Mouse (Mus musculus) urinary bladder, adult 18-20 months (tissue): Measurements from ENCODE around the gene Msi1.
A peak's percentile ranks its signal among the peaks of the same experiment; 100 is the strongest.

ENCODE experiments used
- DNase-seq, 2 experiments: peaks; one replicate each; pipeline ENCODE4 v3.0.0; 2022; ENCODE audit warnings: low spot score in 2 of 2, mixed read lengths in 2 of 2

The Msi1 gene

DNA sequence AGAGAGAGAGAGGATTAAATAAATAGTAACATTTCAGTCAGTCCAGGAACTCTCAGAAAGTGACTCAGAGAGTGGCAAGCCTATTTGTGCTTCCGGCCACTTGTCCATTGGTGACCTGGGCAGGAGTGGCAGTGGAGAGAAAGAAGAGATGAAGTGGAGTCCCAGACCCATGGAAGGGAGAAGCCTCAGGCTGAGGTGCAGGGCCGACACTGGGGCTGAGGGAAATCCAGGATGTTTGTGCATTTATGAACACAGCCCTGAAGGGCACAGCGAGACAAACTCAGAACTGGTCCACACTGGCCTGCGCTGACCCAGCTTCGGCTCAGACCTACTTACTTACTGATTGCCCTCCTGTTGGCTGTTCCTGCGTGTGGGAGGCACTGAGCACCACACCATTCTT is 40.4 kb downstream of the Msi1 start:
- DNase-seq = no peak

- DNase-seq = no peak
Observed at GRCm38 (mm10) chr5:115470766-115471531, 41.5 kb downstream of the Msi1 start.

GRCm38 (mm10) chr5:115473191-115473590 is 43.8 kb downstream of the Msi1 start:
- no peak for DNase-seq

- DNase-seq = no peak
Observed at GRCm38 (mm10) chr5:115474174-115474828, 44.9 kb downstream of the Msi1 start.

DNA sequence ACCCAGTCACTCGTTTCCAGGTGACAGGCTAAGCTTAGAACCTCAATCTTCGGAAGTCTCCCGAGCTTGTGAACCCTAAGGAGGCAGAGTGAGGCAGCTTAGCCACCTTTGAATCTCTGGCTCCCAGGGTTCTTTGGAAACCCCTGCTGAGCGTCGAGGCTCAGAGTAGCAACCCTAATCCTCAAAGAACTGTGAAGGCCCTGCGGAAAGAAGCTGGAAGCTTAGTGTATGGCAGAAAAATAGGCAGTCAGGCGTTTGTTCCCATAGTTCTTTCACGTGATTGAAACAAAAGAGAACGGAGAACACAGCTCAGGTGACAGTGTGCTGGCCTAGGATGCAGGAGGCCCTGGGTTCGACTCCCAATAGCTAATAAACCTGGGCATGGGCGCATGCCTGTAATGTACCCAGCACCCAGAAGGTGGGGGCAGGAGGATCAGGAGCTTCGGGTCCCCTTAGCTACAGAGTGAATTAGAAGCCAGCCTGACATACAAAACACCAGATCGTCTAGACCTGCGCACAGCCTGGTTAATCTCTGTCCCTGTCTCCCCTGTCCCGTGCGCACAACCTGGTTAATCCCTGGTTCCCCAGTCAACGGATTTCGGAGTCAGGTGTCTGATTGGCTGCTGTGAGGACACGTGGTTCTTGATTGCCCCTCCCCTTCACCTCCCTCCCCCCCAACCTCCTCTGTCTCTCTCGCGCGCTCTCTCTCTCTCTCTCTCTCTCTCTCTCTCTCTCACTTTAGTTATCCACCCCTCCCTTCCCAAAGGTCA is 46.1 kb downstream of the Msi1 start:
- DNase-seq = no peak

DNA sequence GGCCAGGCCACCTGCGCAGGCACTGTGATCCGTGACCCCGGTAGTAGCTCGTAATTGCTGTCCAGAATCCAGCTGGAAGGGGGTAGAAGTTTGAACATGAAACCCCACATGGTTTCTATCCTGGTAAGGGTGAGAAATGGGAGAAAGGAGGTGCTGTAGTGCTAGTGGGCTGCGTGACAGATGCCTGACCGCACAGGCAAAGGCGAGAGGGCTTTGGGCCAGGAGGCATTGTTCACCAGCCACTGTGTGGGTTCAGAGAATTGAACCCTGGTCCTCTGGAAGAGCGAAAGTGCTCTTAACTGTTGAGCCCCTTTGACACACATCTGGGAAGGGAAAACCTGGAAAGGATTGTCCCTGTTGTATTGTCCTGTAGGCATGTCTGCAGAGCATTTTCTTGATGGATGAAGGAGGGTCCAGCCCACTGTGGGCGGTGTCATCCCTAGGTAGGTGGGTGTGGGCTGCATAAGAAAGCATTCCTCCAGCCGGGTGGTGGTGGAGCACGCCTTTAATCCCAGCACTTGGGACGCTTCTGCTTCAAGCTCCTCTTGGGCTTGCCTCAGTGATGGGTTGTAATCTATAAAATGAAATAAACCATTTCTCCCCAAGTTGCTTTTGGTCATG is 46.8 kb downstream of the Msi1 start:
- DNase-seq = no peak

GRCm38 (mm10) chr5:115479561-115479960 is 50.2 kb downstream of the Msi1 start:
- no peak for DNase-seq

DNA sequence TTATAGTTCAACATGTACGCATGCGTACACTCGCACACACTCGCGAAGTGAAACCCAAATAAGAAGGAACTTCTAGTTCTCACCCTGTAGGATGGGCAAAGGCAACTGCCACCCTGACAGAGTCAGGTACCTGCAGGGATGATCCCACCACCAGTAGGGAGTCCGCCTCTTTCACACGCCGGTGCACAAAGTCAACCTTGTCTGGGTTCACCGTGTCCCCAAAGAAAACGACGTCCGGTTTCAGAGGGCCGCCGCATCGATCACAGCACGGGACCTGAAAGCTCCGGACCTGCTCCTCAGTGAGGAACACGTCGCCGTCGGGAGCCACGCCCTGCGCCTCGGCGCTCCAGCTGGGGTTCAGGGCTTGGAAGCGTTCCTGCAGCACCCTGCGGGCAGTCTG is 50.7 kb downstream of the Msi1 start:
- no peak for DNase-seq

DNA sequence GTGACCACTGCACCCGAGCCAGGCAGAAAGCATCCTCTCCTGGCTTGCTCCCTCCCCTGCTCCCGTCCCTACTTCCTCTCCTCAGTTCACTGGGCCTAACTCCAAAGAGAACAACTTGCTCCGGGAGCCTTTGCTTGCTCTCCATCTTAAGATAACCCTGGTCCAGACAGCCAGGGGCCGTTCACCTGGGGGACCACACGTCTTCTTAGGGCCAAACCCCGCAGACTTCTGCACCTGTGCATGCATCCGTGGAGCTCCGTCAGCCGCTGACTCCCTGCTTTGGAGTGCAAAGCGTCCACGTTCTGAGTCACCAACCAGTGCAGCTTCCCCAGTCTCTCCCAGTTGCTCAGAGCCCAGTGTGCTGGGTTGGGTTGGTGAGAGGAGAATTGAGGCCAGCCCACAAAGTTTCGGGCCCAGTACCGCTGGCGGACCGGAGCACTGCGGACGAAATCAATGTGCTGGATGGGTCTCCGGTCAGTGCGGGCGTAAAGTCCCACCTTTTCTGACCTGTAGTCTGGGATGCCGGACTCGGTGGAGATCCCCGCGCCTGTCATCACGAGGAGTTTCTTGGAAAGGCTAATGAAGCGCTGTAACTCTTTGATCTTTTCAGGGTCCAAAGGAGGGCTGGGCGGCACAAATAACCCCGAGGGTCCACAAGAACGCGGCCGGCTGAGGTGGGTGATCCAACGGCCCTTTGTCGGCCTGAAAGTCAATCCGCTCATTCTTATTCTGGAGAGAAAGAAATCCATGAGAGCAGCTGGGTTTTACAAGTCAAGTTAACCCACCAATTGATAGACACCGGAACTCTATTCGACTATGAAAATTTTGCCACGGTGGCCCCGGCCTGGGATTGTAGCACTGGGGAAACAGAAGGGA is 53.2 kb downstream of the Msi1 start:
- DNase-seq = no peak

DNA sequence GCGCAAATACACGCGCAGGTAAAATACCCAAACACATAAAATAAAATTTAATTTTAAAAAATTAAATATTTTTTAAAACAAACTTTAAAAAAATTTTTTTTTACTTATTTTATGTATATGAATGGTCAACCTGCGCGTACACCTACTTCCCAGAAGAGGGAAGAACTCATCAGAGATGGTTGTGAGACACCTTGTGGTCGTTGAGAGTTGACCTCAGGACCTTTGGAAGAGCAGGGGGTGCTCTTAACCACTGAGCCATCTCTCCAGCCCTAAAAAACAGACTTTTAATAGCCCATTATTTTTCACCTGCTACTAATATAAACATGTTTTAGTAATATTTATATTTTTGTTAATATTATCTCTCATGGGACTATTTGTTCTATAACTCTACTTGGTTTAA is 54.0 kb downstream of the Msi1 start:
- DNase-seq = no peak

- peak; percentile 58 to 74 for DNase-seq
Observed at GRCm38 (mm10) chr5:115483947-115484920, 54.8 kb downstream of the Msi1 start, which contains the start of gene Sirt4. Gene Sirt4, minus strand, starts transcription at chr5:115484725.

GRCm38 (mm10) chr5:115484996-115485395 is 55.6 kb downstream of the Msi1 start:
- no peak for DNase-seq

DNA sequence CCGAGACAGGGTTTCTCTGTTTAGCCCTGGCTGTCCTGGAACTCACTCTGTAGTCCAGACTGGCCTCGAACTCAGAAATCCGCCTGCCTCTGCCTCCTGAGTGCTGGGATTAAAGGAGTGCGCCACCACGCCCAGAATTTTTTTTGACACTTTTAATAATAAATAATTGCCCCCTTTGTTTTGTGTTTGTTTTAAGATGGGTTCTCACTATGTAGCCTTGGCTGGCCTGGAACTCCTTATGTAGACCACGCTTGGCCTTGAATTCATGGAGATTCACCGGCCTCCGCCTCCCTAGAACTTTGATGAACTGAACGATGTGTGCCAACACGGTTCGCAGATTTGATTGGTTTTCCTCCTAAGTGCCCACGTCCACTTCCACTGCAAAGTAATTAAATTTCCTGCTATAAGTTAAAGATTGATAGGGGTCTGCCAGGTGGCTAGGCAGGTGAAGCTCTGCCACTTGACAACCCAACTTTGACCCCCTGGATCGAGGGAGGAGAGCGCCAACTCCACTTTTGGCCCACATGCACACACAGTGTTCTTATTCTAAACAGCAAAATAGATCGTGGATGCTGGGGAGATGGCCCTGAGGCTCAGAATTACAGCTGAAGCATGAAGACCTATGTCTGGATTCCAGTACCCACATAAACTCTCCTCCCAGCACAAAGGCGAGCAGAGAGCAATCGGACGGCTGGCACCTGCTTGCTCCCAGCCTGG is 56.2 kb downstream of the Msi1 start:
- DNase-seq = no peak

- no peak for DNase-seq
Observed at GRCm38 (mm10) chr5:115486726-115487125, 57.3 kb downstream of the Msi1 start.

DNA sequence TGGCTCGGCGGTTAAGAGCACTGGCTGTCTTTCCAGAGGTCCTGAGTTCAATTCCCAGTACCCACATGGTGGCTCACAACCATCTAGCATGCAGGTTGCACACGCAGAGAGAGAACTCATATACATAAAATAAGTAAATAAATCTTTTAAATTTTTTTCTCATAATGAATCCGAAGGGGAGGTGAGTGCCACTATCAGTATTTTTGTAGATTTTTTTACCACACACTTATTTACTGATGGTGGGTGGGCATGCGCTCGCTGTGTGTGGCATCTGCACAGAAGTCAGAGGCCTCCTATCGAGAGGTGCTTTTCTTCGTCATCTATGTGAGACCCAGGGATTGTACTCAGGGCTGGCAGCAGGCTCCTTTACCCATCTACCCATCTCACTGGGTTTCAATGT is 58.0 kb downstream of the Msi1 start:
- DNase-seq = no peak

GRCm38 (mm10) chr5:115487942-115488580 is 58.7 kb downstream of the Msi1 start:
- no peak for DNase-seq

- DNase-seq = peak; percentile 69 to 71
Observed at GRCm38 (mm10) chr5:115488841-115489698, 59.7 kb downstream of the Msi1 start.
